Mouse (Mus musculus): ENCODE data around the gene Arhgef17.

- no peak for TF ChIP-seq CTCF (IDR thresholded peaks at IDR 0.05; ENCODE audit: low read depth, low read length)
- no peak for TF ChIP-seq TAL1 (conservative IDR thresholded peaks at IDR 0.05; ENCODE audit: low read depth, low read length)
- TF ChIP-seq GATA1 (IDR thresholded peaks at IDR 0.05; ENCODE audit: borderline replicate concordance, low read length), result no peak
Observed at GRCm38 (mm10) chr7:100938106-100938505, 6.2 kb upstream of the Arhgef17 start.

All from G1E (cell line).